7 mouse cellular contexts compared by ENCODE assay signal in the genomic region with DNA sequence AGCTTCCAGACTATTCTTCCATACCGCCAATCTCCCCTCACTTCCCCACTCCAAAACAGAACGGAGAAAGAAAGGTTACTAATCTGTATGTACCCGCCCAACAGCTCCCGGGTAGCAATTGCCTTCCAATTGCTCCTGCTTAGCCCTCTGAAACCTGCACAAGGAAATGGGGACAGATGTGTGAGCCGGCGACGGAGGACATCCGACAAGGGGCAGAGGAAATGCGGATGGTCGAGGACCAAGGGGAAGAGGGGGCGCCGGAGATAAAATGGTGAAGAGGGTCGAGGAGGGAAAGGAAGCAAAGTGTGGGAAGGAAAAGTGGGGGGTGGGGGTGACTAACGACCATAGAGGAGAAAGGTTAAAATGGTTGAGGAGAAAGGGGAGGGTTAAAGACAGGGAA. TPM values are rescaled to one million over a fixed set of nuclear protein-coding genes. Genes with fewer than 3 reads are reported as not detected.
DNase-seq lines count a peak whose midpoint lies in the region; ATAC-seq and TF ChIP-seq lines count a peak whose summit lies in the region.

No protein-coding gene starts in this region.

- no peaks in the 10 kb centered on the region for H3K27me3 ChIP-seq in forebrain, embryonic 15.5 days
- no peaks in the 10 kb centered on the region for H3K27me3 ChIP-seq in limb, embryonic 13.5 days
- H3K27me3 ChIP-seq in neural tube, embryonic 15.5 days (replicated peaks), result no peaks in the 10 kb centered on the region

- peak overlapping the region; percentile 76 for H3K4me3 ChIP-seq in left cerebral cortex, adult 2 months
- H3K4me3 ChIP-seq in forebrain, embryonic 15.5 days, result peak overlapping the region; percentile 98
- peak overlapping the region; percentile 82 for H3K4me3 ChIP-seq in limb, embryonic 13.5 days
- peak overlapping the region; percentile 75 for H3K4me3 ChIP-seq in neural tube, embryonic 15.5 days (replicated peaks)

- H3K4me1 ChIP-seq in forebrain, embryonic 15.5 days, result peaks cover 31% of the 10 kb centered on the region
- peaks cover 22% of the 10 kb centered on the region for H3K4me1 ChIP-seq in limb, embryonic 13.5 days
- peaks cover 24% of the 10 kb centered on the region for H3K4me1 ChIP-seq in neural tube, embryonic 15.5 days

- peak overlapping the region; percentile 93 for H3K27ac ChIP-seq in left cerebral cortex, adult 2 months
- H3K27ac ChIP-seq in forebrain, embryonic 15.5 days (replicated peaks), result peak overlapping the region; percentile 94
- H3K27ac ChIP-seq in limb, embryonic 13.5 days, result peak overlapping the region; percentile 79; the same call in 1 of the 2 replicates
- H3K27ac ChIP-seq in neural tube, embryonic 15.5 days (replicated peaks), result peak overlapping the region; percentile 91

- no peaks in the 10 kb centered on the region for H3K9me3 ChIP-seq in forebrain, embryonic 15.5 days
- H3K9me3 ChIP-seq in limb, embryonic 13.5 days, result no peaks in the 10 kb centered on the region
- no peaks in the 10 kb centered on the region for H3K9me3 ChIP-seq in neural tube, embryonic 15.5 days (replicated peaks)

- WGBS in forebrain, embryonic 15.5 days, result 1% methylated on average over 14 of the region's 14 CpGs
- 2% methylated on average over 14 of the region's 14 CpGs for WGBS in limb, embryonic 13.5 days
- WGBS in neural tube, embryonic 15.5 days, result under 1% methylated on average over 14 of the region's 14 CpGs

- peak overlapping the region; percentile 95 for H3K9ac ChIP-seq in forebrain, embryonic 15.5 days (replicated peaks)
- peak overlapping the region; percentile 95 for H3K9ac ChIP-seq in limb, embryonic 13.5 days
- peak overlapping the region; percentile 89 for H3K9ac ChIP-seq in neural tube, embryonic 15.5 days (replicated peaks)

- no peak for TF ChIP-seq POLR2A in brain, embryonic 14.5 days (IDR thresholded peaks at IDR 0.05; ENCODE audit: borderline replicate concordance, extremely low read depth, insufficient read depth, insufficient read length, poor library complexity, severe bottlenecking)

- TF ChIP-seq CTCF in left cerebral cortex, adult 2 months (IDR thresholded peaks at IDR 0.05), result no peak
- TF ChIP-seq CTCF in brain, embryonic 14.5 days (IDR thresholded peaks at IDR 0.05; ENCODE audit: borderline replicate concordance, extremely low read depth, insufficient read depth, insufficient read length), result no peak

- peak overlapping the region; percentile 70 for H3K4me2 ChIP-seq in forebrain, embryonic 15.5 days (replicated peaks)
- H3K4me2 ChIP-seq in limb, embryonic 13.5 days (replicated peaks), result peak overlapping the region; percentile 85
- H3K4me2 ChIP-seq in neural tube, embryonic 15.5 days, result peak overlapping the region; percentile 63

- intact Hi-C loops in left cerebral cortex, adult 2 months (cut with DNase I), result no loop called here
- intact Hi-C loops in left cerebral cortex, postnatal 14 days (cut with DNase I), result no loop called here

- H3K36me3 ChIP-seq in forebrain, embryonic 15.5 days, result no peaks in the 10 kb centered on the region
- peaks cover 2% of the 10 kb centered on the region; the same call in 1 of the 2 replicates for H3K36me3 ChIP-seq in limb, embryonic 13.5 days
- no peaks in the 10 kb centered on the region for H3K36me3 ChIP-seq in neural tube, embryonic 15.5 days

- no peak; the same call in 1 of the 2 replicates for ATAC-seq in forebrain, embryonic 15.5 days (replicated peaks)
- ATAC-seq in limb, embryonic 13.5 days (ENCODE audit: low FRiP score, low read depth), result no peak
- ATAC-seq in neural tube, embryonic 15.5 days (ENCODE audit: low FRiP score), result peak; percentile 23; the same call in 1 of the 2 replicates

- peak in 1 of 2 experiments; percentile 17 for DNase-seq in left cerebral cortex, adult 2 months (ENCODE audit: extremely low spot score in 1 of 2, low spot score in 2 of 2)
- no peak for DNase-seq in left cerebral cortex, postnatal 14 days (ENCODE audit: low spot score in 2 of 2)
- peak; percentile 53 for DNase-seq in brain, embryonic 14.5 days (ENCODE audit: low read depth)
- no peak for DNase-seq in urinary bladder, postnatal 14 days (ENCODE audit: low spot score)

RNA-seq across cellular contexts. Expression of gene Zyg11b, which starts 0.6 kb away (rescaled TPM):
- 10 to 100 TPM; 96.7 to 98.7 TPM for total RNA-seq in left cerebral cortex, adult 2 months (2021)
- 100 to 1,000 TPM; 132 to 137 TPM for total RNA-seq in left cerebral cortex, postnatal 14 days (2021)
- polyA plus RNA-seq in brain, embryonic 14.5 days (2012; rRNA removed), result 41.2 and 58.5 TPM in 2 replicates
- polyA plus RNA-seq in forebrain, embryonic 15.5 days (2015; fragmentation: Nextera tagmentation; extraction: Ambion mirVana), result 31.0 and 32.8 TPM in 2 replicates
- 12.2 and 14.5 TPM in 2 replicates for polyA plus RNA-seq in limb, embryonic 13.5 days (2015; fragmentation: Nextera tagmentation; extraction: Ambion mirVana)
- polyA plus RNA-seq in neural tube, embryonic 15.5 days (2015; fragmentation: Nextera tagmentation; extraction: Ambion mirVana), result 23.3 and 28.8 TPM in 2 replicates

RNA-seq across cellular contexts. Expression of gene Coa7, which starts 27.7 kb away (rescaled TPM):
- total RNA-seq in left cerebral cortex, adult 2 months (2021), result 10 to 100 TPM; 24.1 to 28.5 TPM
- total RNA-seq in left cerebral cortex, postnatal 14 days (2021), result 10 to 100 TPM; 30.9 to 36.5 TPM
- polyA plus RNA-seq in brain, embryonic 14.5 days (2012; rRNA removed), result 17.5 and 18.8 TPM in 2 replicates
- polyA plus RNA-seq in forebrain, embryonic 15.5 days (2015; fragmentation: Nextera tagmentation; extraction: Ambion mirVana), result 47.1 and 48.9 TPM in 2 replicates
- 47.2 and 49.0 TPM in 2 replicates for polyA plus RNA-seq in limb, embryonic 13.5 days (2015; fragmentation: Nextera tagmentation; extraction: Ambion mirVana)
- polyA plus RNA-seq in neural tube, embryonic 15.5 days (2015; fragmentation: Nextera tagmentation; extraction: Ambion mirVana), result 42.6 and 46.8 TPM in 2 replicates
